Mouse (Mus musculus): ENCODE results near the gene Gm17349. TPM values are rescaled to one million over a fixed set of nuclear protein-coding genes. Genes with fewer than 3 reads are reported as not detected.

The Gm17349 gene
- polyA plus RNA-seq, 1 experiment, result 3.0 TPM

DNA sequence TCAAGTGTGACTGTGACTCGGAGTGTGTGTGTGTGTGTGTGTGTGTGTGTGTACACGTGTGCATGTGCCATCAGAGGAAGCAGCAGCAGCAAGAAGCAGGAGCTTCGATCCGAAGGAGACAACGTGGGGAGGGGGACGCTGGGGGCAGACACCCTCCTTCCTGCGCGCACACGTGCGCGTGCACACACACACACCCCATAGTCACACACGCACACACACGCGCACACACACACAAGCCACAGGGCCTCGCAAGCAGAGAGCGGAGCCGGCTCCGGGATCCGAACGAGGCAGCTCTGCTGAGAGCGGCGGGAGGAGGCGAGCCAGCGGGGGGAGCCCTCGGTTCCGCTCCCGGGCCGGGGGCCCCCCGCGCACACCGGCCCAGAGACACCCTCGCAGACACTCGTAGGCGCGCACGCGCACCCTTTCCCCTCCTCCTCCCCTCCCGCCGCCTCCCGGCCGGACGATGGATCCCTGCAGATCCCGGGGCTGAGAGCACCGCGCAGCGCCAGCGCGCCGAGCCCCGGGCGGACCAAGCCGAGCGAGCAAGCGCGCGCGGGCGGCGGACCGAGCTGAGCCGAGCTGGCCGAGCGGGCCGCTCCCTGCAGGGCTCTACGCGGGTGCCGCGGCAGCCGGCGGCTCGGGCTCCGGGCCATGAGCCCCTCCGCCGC is 35.0 kb downstream of the Gm17349 start, which contains the start of gene Asic1:
TSS of gene Asic1 (plus strand) at position 215 of the 668 bp plus-strand sequence.
- peaks cover 28% of the 10 kb centered on the region for H3K27me3 ChIP-seq (ENCODE audit: control insufficient read depth, insufficient read depth, low read length)
- no peaks in the 10 kb centered on the region for H3K4me1 ChIP-seq (ENCODE audit: control insufficient read depth, insufficient read depth, insufficient read length, low read length)
- no peak for TF ChIP-seq POLR2A (IDR thresholded peaks at IDR 0.05; ENCODE audit: low read depth, low read length)
- TF ChIP-seq CTCF (IDR thresholded peaks at IDR 0.05; ENCODE audit: extremely low read depth, insufficient read length, insufficient replicate concordance, low read depth, low read length), result no peak
- 1% methylated on average over 74 of the region's 74 CpGs for WGBS
- no peaks in the 10 kb centered on the region for H3K36me3 ChIP-seq (ENCODE audit: control insufficient read depth, insufficient read depth, low read length)
- H3K4me3 ChIP-seq (ENCODE audit: low read depth, low read length), result peak within 1 kb of the TSS; percentile 46
- H3K27ac ChIP-seq (ENCODE audit: insufficient read depth, low read depth, low read length), result no peak within 1 kb of the TSS

DNA sequence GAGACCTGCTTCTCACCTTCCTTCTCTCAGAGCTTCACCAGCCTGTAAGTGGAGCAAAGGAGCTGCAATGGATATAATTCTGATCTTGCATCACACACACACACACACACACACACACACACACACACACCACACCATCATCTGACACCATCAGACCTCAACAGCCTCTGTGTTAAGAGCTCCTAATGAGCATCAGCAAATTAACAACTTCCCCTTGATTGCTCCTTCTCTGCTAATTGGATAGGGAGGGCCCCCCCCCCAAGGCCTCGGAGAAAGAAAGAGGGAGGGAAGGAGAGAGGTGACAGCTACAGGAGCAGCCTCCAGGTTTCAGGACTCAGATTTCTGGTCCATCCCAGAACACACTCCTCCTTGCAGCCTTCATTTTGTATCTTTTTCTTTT is 35.9 kb downstream of the Gm17349 start:
- 5% methylated on average over 1 of the region's 1 CpGs for WGBS
- no peak overlapping the region for H3K27ac ChIP-seq (ENCODE audit: insufficient read depth, low read depth, low read length)
- peaks cover 37% of the 10 kb centered on the region for H3K27me3 ChIP-seq (ENCODE audit: control insufficient read depth, insufficient read depth, low read length)

DNA sequence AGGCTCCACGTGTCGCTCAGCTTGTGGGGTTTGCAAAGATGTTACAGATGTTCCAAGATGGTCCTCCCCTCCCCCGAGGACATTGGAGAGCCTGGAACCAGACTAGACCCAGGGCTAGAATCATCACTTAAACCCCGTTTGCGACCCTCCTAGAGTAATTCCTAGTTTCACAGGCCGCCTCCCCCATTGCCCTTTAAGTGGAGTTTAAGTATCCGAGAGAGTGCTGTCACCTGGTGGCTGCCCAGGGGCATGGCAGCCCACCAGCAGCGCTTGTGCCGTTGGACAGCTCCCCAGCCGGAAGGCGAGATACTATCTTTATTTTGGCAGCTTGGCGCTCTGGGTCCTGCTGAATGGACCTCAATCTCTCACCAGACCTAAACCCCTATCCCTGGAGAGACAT is 36.4 kb downstream of the Gm17349 start:
- WGBS, result 5% methylated on average over 12 of the region's 12 CpGs

More for the DNA sequence above, 35.9 kb downstream of the Gm17349 start:
- H3K4me3 ChIP-seq (ENCODE audit: low read depth, low read length), result no peak overlapping the region
- H3K36me3 ChIP-seq (ENCODE audit: control insufficient read depth, insufficient read depth, low read length), result no peaks in the 10 kb centered on the region
- TF ChIP-seq POLR2A (IDR thresholded peaks at IDR 0.05; ENCODE audit: low read depth, low read length) (no peak), CTCF (IDR thresholded peaks at IDR 0.05; ENCODE audit: extremely low read depth, insufficient read length, insufficient replicate concordance, low read depth, low read length) (no peak)
- peaks cover 7% of the 10 kb centered on the region for H3K4me1 ChIP-seq (ENCODE audit: control insufficient read depth, insufficient read depth, insufficient read length, low read length)

DNA sequence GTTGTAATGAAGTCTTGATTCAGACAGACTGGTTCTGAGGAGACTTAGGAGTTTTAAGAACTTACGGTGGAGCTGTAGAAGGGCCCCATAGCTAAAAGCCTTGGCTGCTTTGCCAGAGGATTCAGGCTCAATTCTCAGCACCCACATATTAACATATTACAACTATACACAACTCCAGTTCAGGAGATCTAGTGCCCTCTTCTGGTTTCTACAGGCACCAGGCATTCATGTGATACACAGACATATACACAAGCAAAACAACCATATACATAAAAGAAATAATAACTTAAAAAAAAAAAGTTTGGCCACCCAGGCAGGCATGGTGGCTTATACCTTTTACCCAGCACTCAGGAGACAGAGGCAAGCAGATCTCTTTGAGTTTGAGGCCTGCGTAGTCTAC is 37.7 kb downstream of the Gm17349 start:
- no peaks in the 10 kb centered on the region for H3K36me3 ChIP-seq (ENCODE audit: control insufficient read depth, insufficient read depth, low read length)
- TF ChIP-seq POLR2A (IDR thresholded peaks at IDR 0.05; ENCODE audit: low read depth, low read length), result no peak
- H3K27me3 ChIP-seq (ENCODE audit: control insufficient read depth, insufficient read depth, low read length), result peaks cover 41% of the 10 kb centered on the region
- no peak overlapping the region for H3K4me3 ChIP-seq (ENCODE audit: low read depth, low read length)
- H3K4me1 ChIP-seq (ENCODE audit: control insufficient read depth, insufficient read depth, insufficient read length, low read length), result peaks cover 8% of the 10 kb centered on the region
- WGBS, result 98% methylated on average over 2 of the region's 2 CpGs
- no peak overlapping the region for H3K27ac ChIP-seq (ENCODE audit: insufficient read depth, low read depth, low read length)

More for the DNA sequence above, 36.4 kb downstream of the Gm17349 start:
- Histone ChIP-seq H3K4me1 (ENCODE audit: control insufficient read depth, insufficient read depth, insufficient read length, low read length) (peaks cover 8% of the 10 kb centered on the region), H3K36me3 (ENCODE audit: control insufficient read depth, insufficient read depth, low read length) (no peaks in the 10 kb centered on the region), H3K27ac (ENCODE audit: insufficient read depth, low read depth, low read length) (no peak overlapping the region), H3K27me3 (ENCODE audit: control insufficient read depth, insufficient read depth, low read length) (peaks cover 39% of the 10 kb centered on the region), H3K4me3 (ENCODE audit: low read depth, low read length) (no peak overlapping the region)
- TF ChIP-seq POLR2A (IDR thresholded peaks at IDR 0.05; ENCODE audit: low read depth, low read length) (no peak), CTCF (IDR thresholded peaks at IDR 0.05; ENCODE audit: extremely low read depth, insufficient read length, insufficient replicate concordance, low read depth, low read length) (peak; percentile 88)

DNA sequence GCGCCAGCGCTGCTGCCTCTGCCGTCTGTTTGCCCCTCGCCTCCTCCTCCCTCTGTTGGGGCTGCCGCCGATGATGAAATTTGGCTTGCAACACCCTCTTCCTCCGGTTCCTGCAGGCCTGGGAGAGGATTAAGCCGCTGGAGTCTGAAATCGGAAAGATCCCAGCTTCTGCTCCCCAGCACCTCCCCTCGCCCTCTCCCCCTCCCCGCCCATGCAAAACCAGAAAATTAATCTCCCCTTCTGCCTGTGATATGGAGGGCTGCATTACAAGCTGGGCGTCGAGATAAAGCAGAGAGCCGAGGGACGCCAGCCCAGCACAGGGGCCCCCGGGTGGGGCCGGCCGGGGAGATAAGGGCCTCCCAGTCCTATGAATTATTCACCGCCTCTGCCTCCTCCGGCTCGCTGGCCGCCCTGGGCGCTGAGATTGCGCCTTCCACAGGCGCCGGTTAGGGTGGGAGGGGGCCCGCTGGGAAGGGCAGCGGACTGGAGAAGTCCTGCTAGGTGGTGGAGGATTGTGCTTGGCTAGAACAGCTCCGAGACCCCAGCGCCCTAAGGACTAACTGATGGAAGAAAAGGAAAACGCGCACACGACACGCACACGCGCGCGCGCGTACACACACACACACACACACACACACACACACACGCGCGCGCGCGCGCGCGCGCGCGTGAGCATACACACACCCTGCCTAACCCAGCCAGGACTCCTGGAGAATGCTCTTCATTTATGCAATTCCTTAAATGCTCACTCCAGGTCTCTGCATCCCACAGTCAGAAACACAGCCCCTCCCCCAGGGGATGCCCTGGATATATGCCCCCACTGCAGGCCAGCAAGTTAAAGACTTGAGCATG is 40.5 kb downstream of the Gm17349 start:
- 1% methylated on average over 49 of the region's 52 CpGs for WGBS
- peaks cover 8% of the 10 kb centered on the region for H3K4me1 ChIP-seq (ENCODE audit: control insufficient read depth, insufficient read depth, insufficient read length, low read length)
- H3K4me3 ChIP-seq (ENCODE audit: low read depth, low read length), result peak overlapping the region; percentile 47
- peaks cover 27% of the 10 kb centered on the region for H3K27me3 ChIP-seq (ENCODE audit: control insufficient read depth, insufficient read depth, low read length)
- H3K27ac ChIP-seq (ENCODE audit: insufficient read depth, low read depth, low read length), result no peak overlapping the region
- no peaks in the 10 kb centered on the region for H3K36me3 ChIP-seq (ENCODE audit: control insufficient read depth, insufficient read depth, low read length)
- no peak for TF ChIP-seq CTCF (IDR thresholded peaks at IDR 0.05; ENCODE audit: extremely low read depth, insufficient read length, insufficient replicate concordance, low read depth, low read length)
- no peak for TF ChIP-seq POLR2A (IDR thresholded peaks at IDR 0.05; ENCODE audit: low read depth, low read length)

DNA sequence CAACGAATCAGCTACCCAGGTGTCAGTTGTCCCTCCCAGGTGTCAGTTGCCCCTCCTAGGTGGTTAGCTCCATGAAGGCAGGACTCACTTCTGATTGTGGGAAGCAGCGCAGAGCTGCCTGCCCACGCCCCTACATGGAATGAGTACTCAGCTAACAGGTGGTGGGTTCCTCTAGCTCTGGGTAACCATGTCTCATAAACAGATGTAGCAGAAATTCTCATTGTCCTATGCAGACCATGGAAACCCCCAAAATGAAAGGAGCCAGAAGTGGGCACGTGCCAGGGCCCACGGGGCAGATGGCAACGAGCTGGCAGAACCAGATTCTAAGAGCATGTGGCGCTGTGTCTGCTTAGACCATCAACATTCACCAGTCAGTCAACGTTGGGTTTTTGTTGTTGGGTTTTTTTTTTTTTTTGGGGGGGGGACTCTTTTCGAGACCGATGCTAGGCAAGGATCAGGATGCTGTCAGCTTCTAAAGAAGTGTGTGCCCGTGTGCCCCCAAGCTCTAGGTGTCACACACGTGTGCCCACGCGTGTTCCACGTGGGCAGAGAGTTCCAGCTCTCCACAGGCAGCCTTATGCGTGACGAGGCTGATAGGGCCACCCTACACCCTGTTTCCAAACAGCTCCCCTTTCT is 41.2 kb downstream of the Gm17349 start:
- Histone ChIP-seq H3K36me3 (ENCODE audit: control insufficient read depth, insufficient read depth, low read length) (no peaks in the 10 kb centered on the region), H3K4me3 (ENCODE audit: low read depth, low read length) (peak overlapping the region; percentile 47), H3K4me1 (ENCODE audit: control insufficient read depth, insufficient read depth, insufficient read length, low read length) (peaks cover 8% of the 10 kb centered on the region), H3K27ac (ENCODE audit: insufficient read depth, low read depth, low read length) (no peak overlapping the region), H3K27me3 (ENCODE audit: control insufficient read depth, insufficient read depth, low read length) (peaks cover 26% of the 10 kb centered on the region)
- no peak for TF ChIP-seq POLR2A (IDR thresholded peaks at IDR 0.05; ENCODE audit: low read depth, low read length)
- no peak for TF ChIP-seq CTCF (IDR thresholded peaks at IDR 0.05; ENCODE audit: extremely low read depth, insufficient read length, insufficient replicate concordance, low read depth, low read length)
- WGBS, result 3% methylated on average over 17 of the region's 17 CpGs

DNA sequence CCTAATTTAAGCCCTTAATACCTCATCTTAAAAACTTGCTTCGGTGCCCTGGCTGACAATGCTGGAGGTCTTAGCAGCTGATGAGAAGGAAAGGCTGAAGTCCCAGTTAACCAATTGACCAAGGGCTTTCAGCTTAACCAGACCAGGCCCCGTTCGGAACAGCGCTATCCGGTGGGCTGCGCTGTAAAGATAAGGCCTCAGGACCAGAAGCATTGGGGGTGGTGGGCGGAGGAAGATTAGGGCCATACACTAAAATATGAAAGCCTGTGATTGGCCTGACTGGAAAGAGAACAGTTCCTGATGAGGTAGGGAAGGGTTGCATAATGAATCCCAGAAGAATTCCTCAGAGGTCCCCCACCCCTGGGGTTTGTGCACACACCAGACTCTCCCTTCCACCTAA is 42.9 kb downstream of the Gm17349 start:
- 80% methylated on average over 7 of the region's 7 CpGs for WGBS
- TF ChIP-seq POLR2A (IDR thresholded peaks at IDR 0.05; ENCODE audit: low read depth, low read length) (no peak), CTCF (IDR thresholded peaks at IDR 0.05; ENCODE audit: extremely low read depth, insufficient read length, insufficient replicate concordance, low read depth, low read length) (no peak)

More for the DNA sequence above, 42.9 kb downstream of the Gm17349 start:
- Histone ChIP-seq H3K36me3 (ENCODE audit: control insufficient read depth, insufficient read depth, low read length) (no peaks in the 10 kb centered on the region), H3K27me3 (ENCODE audit: control insufficient read depth, insufficient read depth, low read length) (peaks cover 26% of the 10 kb centered on the region), H3K4me3 (ENCODE audit: low read depth, low read length) (no peak overlapping the region), H3K27ac (ENCODE audit: insufficient read depth, low read depth, low read length) (no peak overlapping the region), H3K4me1 (ENCODE audit: control insufficient read depth, insufficient read depth, insufficient read length, low read length) (peaks cover 8% of the 10 kb centered on the region)

Measured in small intestine, adult 2 months (tissue).